Mouse (Mus musculus) effector memory CD4-positive, alpha-beta T cell, adult 5 months (primary cell): ENCODE data around the gene Prpf6. TPM values are rescaled to one million over a fixed set of nuclear protein-coding genes. Genes with fewer than 3 reads are reported as not detected.

Experiments
- polyA plus RNA-seq: library from polyadenylated mRNA; unstranded; fragments of 100-300 nt; shearing (Covaris generic); gene quantifications from one replicate; pipeline ENCODE4 v1.2.1, GENCODE M21; 2017

The Prpf6 gene
- 97.7 TPM for polyA plus RNA-seq

DNA sequence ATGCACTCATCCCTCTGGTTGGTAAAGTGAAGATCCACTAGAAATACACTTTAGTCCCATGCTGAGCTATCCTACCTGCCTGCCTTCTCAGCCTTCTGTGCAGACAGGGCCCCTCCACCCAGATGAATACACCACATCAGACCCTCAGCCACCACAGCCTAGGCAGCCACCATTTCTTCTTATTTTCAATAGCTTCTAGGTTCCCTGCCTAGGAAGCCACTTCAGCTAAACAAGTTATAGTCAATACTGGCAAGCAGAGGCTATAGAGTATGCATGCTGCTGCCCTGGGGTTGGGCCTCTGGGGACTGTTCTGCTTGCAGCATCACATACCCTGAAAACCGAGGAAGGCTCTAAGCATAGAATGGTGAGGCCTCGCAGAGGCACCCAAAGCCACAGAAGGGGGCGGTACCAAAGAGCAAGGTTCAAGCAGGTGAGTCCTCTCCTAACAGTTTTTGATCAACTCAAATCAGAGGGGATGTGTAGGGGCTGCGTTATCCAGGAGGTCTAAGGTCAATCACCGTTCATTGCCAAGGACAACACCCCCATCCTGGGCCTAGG, at the start of gene Prpf6:
Gene Prpf6, plus strand, starts transcription at position 341 of the 558 bp plus-strand sequence.

DNA sequence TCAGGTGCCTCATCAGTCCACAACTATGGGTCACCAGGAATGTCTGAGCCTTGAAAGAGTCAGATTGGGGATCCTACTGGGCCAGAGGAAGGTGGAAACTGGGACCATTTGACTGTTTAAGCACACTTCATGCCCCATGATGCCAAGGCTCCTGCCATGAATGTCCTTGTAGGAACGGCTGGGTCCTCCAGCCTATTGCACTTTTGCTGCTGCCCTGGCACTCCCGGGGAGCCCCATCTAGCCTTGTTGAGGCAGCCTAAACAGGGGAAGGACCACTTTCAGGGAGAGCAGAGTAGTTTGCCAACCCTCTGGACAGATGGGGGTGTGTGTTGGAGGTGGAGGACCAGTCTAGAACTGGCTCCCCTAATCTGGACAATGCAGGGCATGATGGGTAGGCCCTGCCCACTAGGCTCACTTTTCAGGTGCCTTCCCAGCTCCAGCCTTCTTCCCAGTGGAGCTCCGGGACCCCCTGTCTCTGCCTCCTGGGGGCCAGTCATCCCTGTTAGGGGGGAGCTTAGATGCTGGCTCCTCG, 7.2 kb upstream of the Prpf6 start, which contains the start of gene Uckl1:
Gene Uckl1, minus strand, starts transcription at position 482 of the 532 bp plus-strand sequence.

DNA sequence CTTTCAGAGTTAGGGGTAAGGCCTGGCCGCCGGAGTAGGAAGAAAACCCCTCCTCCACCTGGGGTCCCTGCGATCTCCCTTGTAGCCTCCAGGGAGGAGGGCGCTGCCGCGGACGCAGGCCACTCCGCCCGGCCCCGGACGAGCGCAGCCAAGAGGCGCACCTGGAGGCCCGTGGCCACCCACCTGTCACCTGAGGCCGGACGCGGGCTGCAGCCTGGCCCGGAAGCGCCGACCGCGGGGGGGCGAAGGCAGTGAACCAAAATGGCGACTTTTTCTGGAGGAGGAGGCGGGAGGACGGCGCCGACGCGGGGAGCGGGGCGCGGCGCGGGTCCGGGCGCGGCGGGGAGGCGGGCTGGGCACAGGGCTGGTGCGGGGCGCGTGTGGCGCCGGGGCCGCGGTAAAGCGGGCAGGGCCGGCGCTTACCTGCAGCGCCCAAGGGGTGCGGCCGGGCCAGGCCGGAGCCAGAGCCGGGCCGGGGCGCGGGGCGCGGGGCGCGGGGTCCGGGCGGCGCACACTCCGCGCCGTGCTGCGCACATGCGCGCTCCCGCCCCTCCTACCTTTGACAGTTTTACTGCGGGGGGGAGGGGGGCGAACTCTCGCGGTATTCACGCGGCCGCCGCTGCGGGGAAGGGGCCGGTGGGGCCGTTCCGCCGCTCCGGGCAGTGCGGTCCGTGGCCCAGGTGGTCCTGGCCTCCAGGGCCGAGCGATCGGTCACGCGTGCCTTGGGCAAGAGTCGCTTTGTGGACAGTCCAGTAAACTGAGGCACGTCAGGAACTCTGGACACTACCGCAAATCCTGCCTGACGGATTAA, 768 bp downstream of the Prpf6 start, which contains the start of gene Zfp512b:
Gene Zfp512b, minus strand, starts transcription at position 573 of the 811 bp plus-strand sequence.

DNA sequence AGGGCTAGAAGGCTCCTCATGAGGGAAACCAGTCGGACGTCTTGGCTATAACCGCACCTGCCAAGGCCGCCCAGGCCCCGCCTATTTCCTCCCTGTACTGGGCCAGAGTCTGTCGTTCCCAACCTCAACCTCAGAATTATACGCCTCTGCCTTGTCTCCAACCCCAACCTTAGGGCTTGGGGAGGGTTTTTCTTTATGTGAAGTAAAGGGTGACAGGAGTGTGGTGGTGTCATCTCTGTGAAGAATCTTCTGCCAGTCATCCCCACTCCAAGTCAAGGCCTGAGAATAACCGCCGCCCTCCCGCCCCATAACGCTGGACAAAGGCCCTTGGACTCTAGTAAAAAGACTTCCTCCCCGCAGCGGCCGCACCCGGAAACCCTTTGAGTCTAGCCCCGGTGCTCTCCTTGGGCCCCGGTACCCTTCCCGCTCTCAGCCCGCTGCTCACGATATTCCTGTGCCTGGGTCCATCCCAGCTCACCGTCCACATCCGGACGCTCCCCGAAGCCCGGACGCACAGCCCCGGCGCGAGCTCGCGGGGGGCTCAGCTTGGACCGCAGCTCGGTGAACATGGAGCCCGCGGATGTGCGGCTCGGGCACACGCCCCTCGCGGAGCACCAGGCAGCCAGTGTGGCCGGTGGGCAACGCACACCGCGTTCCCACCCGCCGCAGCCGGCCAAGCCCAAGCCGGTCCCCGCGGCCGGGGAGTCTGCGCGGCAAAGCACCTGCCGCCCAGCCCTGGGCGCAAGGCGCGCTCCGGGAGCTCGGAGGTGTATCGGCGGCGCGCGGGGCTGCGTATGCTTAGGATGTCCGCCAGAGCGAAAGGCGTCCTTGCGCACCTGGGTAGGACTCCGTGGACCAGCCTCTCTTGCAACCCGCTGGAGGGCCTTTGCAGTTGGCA, 7.0 kb downstream of the Prpf6 start, which contains the start of gene Samd10:
Gene Samd10, minus strand, starts transcription at position 759 of the 898 bp plus-strand sequence.

DNA sequence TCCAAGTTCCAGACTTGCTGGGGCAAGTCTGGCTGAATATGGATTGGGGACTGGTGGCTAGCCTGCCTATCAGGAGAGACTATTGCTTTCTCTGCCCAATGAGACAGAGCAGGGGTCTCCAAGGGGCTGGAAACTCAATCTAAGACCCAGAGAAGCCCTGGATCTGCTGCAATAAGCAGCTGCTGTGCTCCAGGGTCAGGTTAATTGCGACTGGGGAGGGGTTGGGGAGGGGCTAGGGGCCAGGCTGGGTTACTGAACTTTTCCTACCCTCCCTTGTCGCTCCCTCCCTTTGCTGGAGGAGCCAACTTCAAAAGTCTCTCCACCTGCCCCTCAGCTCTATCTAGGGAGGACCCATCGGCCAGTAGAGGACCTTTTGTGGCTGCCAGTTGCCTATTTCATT, 65.1 kb downstream of the Prpf6 start, which contains the start of gene Gm29797:
Gene Gm29797, plus strand, starts transcription at position 301 of the 400 bp plus-strand sequence.

DNA sequence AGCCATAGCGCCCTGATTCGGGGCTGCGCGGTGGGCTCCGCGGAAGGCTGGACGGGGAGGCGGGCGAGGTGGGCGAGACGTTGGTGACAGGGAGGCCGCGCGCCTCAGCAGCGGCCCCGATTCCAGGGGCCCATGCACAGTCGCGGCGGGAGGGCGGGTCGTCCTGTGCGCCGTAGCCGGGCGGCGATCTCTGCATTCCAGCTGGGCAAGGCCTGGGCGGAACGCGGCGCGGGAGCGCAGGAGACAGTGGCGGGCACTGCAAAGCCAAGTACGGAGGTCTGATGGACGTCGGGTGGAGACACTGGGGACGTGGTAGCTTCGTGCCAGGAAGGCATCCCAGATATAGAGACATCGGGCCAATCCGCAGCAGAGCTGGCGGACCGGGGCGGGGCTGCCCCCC, 79.7 kb downstream of the Prpf6 start, which contains the start of gene Sox18:
Gene Sox18, minus strand, starts transcription at position 315 of the 400 bp plus-strand sequence.

DNA sequence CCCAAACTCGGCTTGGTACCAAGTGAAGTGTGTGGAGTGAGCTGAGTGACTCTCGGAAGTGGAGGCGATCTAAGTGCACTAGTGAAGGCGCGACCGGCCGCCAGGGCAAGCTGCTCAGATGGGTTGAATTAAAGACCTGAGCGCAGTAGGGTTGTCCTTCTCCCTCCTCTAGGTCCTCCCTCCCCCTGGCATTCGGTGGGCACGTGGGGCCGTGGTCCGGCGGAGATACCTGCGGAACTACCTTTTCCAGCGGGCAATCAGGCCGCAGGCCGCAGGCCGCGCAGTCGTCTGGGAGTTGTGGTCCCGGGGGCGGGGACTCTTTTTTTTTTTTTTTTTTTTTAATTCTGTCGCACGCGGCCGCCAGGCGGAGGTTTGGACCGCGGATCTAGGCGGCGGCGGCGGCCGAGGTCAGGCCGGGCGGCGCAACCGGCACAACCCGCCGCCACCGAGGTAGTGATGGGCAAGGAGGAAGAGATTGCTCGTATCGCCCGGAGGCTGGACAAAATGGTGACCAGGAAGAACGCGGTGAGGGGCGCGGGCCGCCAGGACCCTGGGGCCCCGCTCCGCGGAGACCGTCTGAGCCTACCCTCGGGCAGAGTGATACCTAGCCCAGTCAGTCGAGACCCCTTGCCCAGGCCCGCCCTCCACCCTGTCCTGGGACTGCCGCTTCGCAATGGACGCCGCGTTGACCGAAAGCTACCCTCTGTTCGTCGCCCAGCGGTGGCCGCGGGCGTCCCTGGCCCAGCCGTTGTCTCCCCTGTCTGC, 88.5 kb downstream of the Prpf6 start, which contains the start of gene Tcea2:
Gene Tcea2, plus strand, starts transcription at position 360 of the 765 bp plus-strand sequence.

DNA sequence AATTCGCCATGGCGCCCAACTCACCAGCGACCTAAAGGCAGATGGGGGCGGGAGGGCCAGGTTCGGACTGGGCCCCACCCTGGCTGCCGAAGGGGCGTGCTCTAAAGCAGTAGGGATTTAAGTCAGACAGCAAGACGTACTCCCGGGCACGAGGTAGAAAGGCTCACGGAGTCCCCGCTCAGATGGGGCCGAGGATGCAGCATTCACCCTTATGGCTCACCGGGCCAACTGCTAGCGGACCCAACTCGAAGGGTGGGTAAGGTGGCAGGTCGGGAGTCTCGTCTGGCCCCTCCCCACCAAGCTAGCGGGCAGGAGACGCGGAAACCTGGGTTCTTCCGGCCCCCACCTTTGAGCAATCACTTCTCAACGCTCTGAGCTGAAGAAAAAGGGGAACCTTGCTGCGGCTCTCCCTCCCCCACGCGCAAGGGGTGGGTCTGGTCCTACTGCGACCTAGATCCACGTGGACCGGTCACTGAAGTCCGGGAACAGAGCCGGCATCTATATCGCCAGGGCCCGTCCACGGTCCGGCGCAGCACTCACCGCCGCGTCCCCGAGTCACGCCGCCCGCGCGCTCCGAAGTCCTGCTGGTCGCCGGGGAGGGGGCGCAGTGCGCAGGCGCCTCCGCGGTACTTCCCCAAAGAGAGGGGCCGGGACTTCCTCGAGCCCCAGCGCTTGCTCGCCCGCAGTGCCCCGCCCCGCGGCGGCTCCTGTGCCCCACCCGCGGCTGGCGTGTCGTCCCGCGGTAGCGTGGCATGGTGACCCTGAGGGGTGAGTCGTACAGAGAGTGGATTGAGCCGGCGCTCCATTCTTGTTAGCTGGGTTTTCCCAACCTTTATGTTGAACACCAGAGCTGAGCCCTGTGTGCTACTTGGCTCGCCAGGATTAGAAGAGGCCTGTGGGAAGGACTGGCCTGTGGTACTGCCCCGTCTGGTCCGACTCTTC, 101.9 kb downstream of the Prpf6 start, which contains the start of gene Rgs19:
Gene Rgs19, minus strand, starts transcription at position 639 of the 942 bp plus-strand sequence.

DNA sequence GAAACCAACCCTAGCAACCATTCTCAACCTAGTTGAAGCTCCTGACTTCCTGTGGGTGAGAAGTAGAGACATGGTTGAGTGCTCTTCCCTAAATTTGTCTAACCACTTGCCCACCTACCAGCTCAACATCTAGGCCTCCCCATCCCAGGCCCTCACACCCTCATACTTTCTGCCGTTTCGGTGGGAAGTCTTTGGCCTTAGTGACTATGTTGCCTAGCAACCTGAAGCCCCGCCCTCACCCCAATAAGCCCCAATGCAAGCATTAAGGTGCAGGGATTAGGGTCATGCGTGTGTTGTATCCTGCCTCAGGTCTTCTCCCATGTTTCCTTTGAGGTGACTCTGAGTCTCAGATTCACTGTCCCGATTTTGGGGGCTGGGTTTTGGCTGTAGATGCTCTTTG, 106.6 kb downstream of the Prpf6 start, which contains the start of gene Lkaaear1:
Gene Lkaaear1, minus strand, starts transcription at position 202 of the 400 bp plus-strand sequence.

Other genes with a start within 250 kb of the Prpf6 start
- 85.5 TPM for gene Zgpat, start 226.9 kb upstream of the Prpf6 start, polyA plus RNA-seq
- gene Arfrp1, start 226.5 kb upstream of the Prpf6 start, polyA plus RNA-seq = 124 TPM
- gene Lime1, start 211.8 kb upstream of the Prpf6 start, polyA plus RNA-seq = 301 TPM
- 16.9 TPM for gene Zbtb46, start 132.4 kb upstream of the Prpf6 start, polyA plus RNA-seq
- gene Abhd16b, start 98.7 kb upstream of the Prpf6 start, polyA plus RNA-seq = not detected
- 90.8 TPM for gene Tpd52l2, start 94.7 kb upstream of the Prpf6 start, polyA plus RNA-seq
- gene Dnajc5, start 71.4 kb upstream of the Prpf6 start, polyA plus RNA-seq = 138 TPM
- 113 TPM for gene Uckl1, start 7.0 kb upstream of the Prpf6 start, polyA plus RNA-seq
- 26.2 TPM for gene Zfp512b, start 935 bp downstream of the Prpf6 start, polyA plus RNA-seq
- gene Samd10, start 7.3 kb downstream of the Prpf6 start, polyA plus RNA-seq = 14.5 TPM
- gene Gm29797, start 65.2 kb downstream of the Prpf6 start, polyA plus RNA-seq = not detected
- gene Sox18, start 79.8 kb downstream of the Prpf6 start, polyA plus RNA-seq = not detected
- 21.5 TPM for gene Tcea2, start 88.4 kb downstream of the Prpf6 start, polyA plus RNA-seq
- gene Rgs19, start 102.1 kb downstream of the Prpf6 start, polyA plus RNA-seq = 102 TPM
- gene Lkaaear1, start 106.6 kb downstream of the Prpf6 start, polyA plus RNA-seq = not detected
- 0.12 TPM for gene Oprl1, start 123.1 kb downstream of the Prpf6 start, polyA plus RNA-seq
- gene Myt1, start 171.5 kb downstream of the Prpf6 start, polyA plus RNA-seq = not detected
- gene Pcmtd2, start 246.0 kb downstream of the Prpf6 start, polyA plus RNA-seq = 60.8 TPM